Mouse (Mus musculus): ENCODE measurements at regions not wholly inside any gene's neighbourhood (a gene's known extent, or its start where the extent isn't known, plus 50 kb on each side); places are given as distances from the start of the nearest gene placed in this dataset.

- Histone ChIP-seq H3K4me3 (replicated peaks) (no peak overlapping the region), H3K36me3 (no peaks in the 10 kb centered on the region), H3K9me3 (no peaks in the 10 kb centered on the region), H3K4me1 (replicated peaks) (0 out of 2 replicates have a peak, but pooled peaks cover 2% of the 10 kb centered on the region), H3K27ac (no peak overlapping the region), H3K4me2 (replicated peaks) (no peak overlapping the region), H3K9ac (no peak overlapping the region), H3K27me3 (replicated peaks) (no peaks in the 10 kb centered on the region)
- no peak for ATAC-seq
- WGBS: 68% methylated on average over 1 of the region's 1 CpGs
Observed at GRCm38 (mm10) chr15:25144228-25144627, 269.3 kb downstream of the Basp1 start.

- no peak for ATAC-seq
Observed at GRCm38 (mm10) chr15:25140389-25141181, 273.0 kb downstream of the Basp1 start.

DNA sequence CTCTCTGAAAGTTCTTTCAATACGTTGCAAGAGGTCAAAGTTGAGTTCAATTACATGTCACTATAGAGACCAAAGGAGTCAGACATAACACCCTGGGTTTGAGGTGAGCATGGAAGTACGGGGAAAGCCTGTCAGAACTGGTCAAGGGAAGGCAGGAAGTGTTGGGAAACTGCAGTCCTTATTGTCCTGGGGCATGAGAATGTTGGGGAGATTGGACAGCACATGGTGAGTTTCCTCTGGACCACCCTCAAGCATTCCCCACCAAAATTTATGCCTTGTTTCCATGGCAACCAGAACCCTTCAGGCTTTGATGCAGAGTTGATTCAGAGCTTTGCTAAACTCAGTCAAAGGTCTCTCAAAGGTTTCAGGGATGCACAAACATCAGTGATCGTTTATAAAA is 276.5 kb downstream of the Basp1 start:
- ATAC-seq: no peak
- Histone ChIP-seq H3K9ac (no peak overlapping the region), H3K4me2 (replicated peaks) (no peak overlapping the region), H3K27me3 (replicated peaks) (no peaks in the 10 kb centered on the region), H3K36me3 (no peaks in the 10 kb centered on the region), H3K9me3 (no peaks in the 10 kb centered on the region), H3K27ac (no peak overlapping the region), H3K4me1 (replicated peaks) (0 out of 2 replicates have a peak, but pooled peaks cover 2% of the 10 kb centered on the region), H3K4me3 (replicated peaks) (no peak overlapping the region)
- 32% methylated on average over 3 of the region's 3 CpGs for WGBS

More at GRCm38 (mm10) chr15:25140389-25141181, 273.0 kb downstream of the Basp1 start:
- WGBS: 37% methylated on average over 9 of the region's 9 CpGs
- H3K4me2 ChIP-seq (replicated peaks): no peak overlapping the region
- H3K36me3 ChIP-seq: no peaks in the 10 kb centered on the region
- 0 out of 2 replicates have a peak, but pooled peaks cover 2% of the 10 kb centered on the region for H3K4me1 ChIP-seq (replicated peaks)
- no peaks in the 10 kb centered on the region for H3K9me3 ChIP-seq
- no peaks in the 10 kb centered on the region for H3K27me3 ChIP-seq (replicated peaks)
- H3K4me3 ChIP-seq (replicated peaks): no peak overlapping the region
- no peak overlapping the region for H3K27ac ChIP-seq
- no peak overlapping the region for H3K9ac ChIP-seq

GRCm38 (mm10) chr15:25135471-25136262 is 277.9 kb downstream of the Basp1 start:
- Histone ChIP-seq H3K36me3 (no peaks in the 10 kb centered on the region), H3K9me3 (no peaks in the 10 kb centered on the region), H3K27me3 (replicated peaks) (no peaks in the 10 kb centered on the region), H3K4me1 (replicated peaks) (no peaks in the 10 kb centered on the region), H3K4me2 (replicated peaks) (no peak overlapping the region), H3K27ac (no peak overlapping the region), H3K4me3 (replicated peaks) (no peak overlapping the region), H3K9ac (no peak overlapping the region)
- 80% methylated on average over 19 of the region's 19 CpGs for WGBS
- no peak for ATAC-seq

DNA sequence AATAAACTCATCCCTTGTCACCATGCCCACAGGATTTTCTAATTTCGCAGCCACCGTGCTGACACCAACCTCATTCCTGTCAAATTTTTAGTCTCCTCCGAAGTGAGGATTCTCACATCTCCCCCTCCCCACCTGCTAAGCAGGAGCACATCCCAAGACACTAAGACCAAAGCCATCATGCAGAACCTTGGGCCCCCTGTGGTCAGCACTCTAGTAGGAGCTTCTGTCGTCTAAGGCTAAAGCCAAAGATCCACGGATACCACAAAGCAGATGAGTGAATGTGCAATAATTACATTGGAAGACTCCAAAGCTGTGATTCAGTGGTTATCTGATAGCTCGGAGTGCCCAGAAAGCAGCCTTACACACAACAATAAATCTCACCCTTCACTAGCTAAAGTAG is 283.5 kb downstream of the Basp1 start:
- ATAC-seq: no peak
- H3K9me3 ChIP-seq: no peaks in the 10 kb centered on the region
- no peaks in the 10 kb centered on the region for H3K36me3 ChIP-seq
- no peak overlapping the region for H3K9ac ChIP-seq
- no peaks in the 10 kb centered on the region for H3K4me1 ChIP-seq (replicated peaks)
- no peak overlapping the region for H3K27ac ChIP-seq
- H3K4me2 ChIP-seq (replicated peaks): no peak overlapping the region
- WGBS: 79% methylated on average over 6 of the region's 6 CpGs
- H3K27me3 ChIP-seq (replicated peaks): no peaks in the 10 kb centered on the region
- H3K4me3 ChIP-seq (replicated peaks): no peak overlapping the region

DNA sequence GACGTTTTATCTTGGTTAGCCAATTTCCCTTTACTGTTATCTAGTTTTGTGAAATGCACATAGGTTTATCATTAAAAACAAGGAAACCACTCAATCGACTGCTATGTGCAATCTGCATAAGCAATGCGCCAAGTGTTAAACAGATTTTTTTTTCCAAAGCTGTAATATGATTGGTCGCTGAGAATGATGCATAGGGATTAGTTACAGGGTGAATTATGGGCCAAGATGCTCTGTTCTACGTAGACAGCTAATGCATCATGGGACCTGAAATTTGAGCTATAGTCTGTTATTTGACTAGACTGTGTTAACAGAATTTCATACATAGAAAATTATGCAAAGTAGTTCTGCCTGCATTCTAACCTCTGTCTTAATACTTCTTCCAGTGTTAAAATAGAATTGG is 284.0 kb downstream of the Basp1 start:
- no peak overlapping the region for H3K4me3 ChIP-seq (replicated peaks)

DNA sequence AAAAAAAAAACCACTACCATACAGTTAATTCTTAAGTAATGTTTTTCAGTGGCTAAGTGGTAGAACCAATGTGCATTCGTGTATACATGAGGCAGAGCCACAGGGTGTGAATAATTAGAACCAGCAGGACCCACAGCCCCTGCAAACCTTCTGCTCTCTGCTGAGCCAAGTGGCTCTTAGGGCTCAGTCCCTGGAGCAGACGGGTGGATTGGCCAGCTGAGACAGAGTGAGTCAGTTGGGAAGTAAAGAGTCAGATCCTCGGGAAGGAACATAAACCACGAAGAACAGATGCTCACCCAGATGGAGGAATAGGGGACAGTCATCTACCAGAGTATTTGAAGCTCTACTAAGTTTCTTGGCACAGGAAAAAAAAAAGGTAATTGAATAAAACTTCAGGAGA is 293.1 kb downstream of the Basp1 start:
- no peak overlapping the region for H3K4me2 ChIP-seq (replicated peaks)
- H3K27ac ChIP-seq: no peak overlapping the region
- H3K9me3 ChIP-seq: no peaks in the 10 kb centered on the region
- H3K4me1 ChIP-seq (replicated peaks): no peaks in the 10 kb centered on the region
- H3K9ac ChIP-seq: no peak overlapping the region
- H3K4me3 ChIP-seq (replicated peaks): no peak overlapping the region
- ATAC-seq: no peak
- H3K27me3 ChIP-seq (replicated peaks): no peaks in the 10 kb centered on the region
- 55% methylated on average over 4 of the region's 4 CpGs for WGBS
- H3K36me3 ChIP-seq: no peaks in the 10 kb centered on the region

More for the DNA sequence above, 284.0 kb downstream of the Basp1 start:
- Histone ChIP-seq H3K9me3 (no peaks in the 10 kb centered on the region), H3K27me3 (replicated peaks) (no peaks in the 10 kb centered on the region), H3K9ac (no peak overlapping the region), H3K4me1 (replicated peaks) (no peaks in the 10 kb centered on the region), H3K4me2 (replicated peaks) (no peak overlapping the region), H3K27ac (no peak overlapping the region), H3K36me3 (no peaks in the 10 kb centered on the region)
- WGBS: 86% methylated on average over 5 of the region's 5 CpGs
- no peak for ATAC-seq

DNA sequence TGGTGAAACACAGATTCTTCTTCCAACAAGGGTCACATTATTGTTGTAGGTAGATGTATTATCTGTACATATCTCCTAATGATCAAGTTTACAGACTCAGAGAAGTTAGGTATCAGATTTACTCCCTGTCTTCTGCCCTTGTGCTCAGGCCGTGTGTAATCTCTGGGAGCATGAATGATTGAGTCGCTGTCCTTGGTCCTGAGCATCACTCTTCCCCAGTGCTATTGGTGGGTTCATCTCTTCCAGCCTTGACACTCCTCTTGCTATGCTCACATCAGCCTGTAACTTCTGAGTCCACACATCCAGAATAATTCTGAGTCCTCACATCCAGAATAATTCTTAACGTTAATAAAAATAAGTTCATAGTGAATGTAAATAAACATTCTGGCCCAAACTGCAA is 295.6 kb downstream of the Basp1 start:
- WGBS: 33% methylated on average over 3 of the region's 3 CpGs
- no peak overlapping the region for H3K9ac ChIP-seq
- H3K27me3 ChIP-seq (replicated peaks): no peaks in the 10 kb centered on the region
- no peak overlapping the region for H3K4me3 ChIP-seq (replicated peaks)
- no peak overlapping the region for H3K4me2 ChIP-seq (replicated peaks)
- H3K36me3 ChIP-seq: no peaks in the 10 kb centered on the region
- no peak for ATAC-seq
- no peak overlapping the region for H3K27ac ChIP-seq
- H3K4me1 ChIP-seq (replicated peaks): no peaks in the 10 kb centered on the region
- no peaks in the 10 kb centered on the region for H3K9me3 ChIP-seq

- Histone ChIP-seq H3K4me3 (replicated peaks) (no peak overlapping the region), H3K4me2 (replicated peaks) (no peak overlapping the region), H3K36me3 (no peaks in the 10 kb centered on the region), H3K9me3 (no peaks in the 10 kb centered on the region), H3K27ac (no peak overlapping the region), H3K4me1 (replicated peaks) (no peaks in the 10 kb centered on the region), H3K27me3 (replicated peaks) (no peaks in the 10 kb centered on the region), H3K9ac (no peak overlapping the region)
- WGBS: 70% methylated on average over 5 of the region's 5 CpGs
- ATAC-seq: no peak
Observed at GRCm38 (mm10) chr15:25102727-25103126, 310.8 kb downstream of the Basp1 start.

- H3K9ac ChIP-seq: no peak overlapping the region
- no peaks in the 10 kb centered on the region for H3K9me3 ChIP-seq
- H3K27ac ChIP-seq: no peak overlapping the region
- H3K27me3 ChIP-seq (replicated peaks): no peaks in the 10 kb centered on the region
- H3K4me1 ChIP-seq (replicated peaks): no peaks in the 10 kb centered on the region
- WGBS: 32% methylated on average over 6 of the region's 6 CpGs
- no peak overlapping the region for H3K4me2 ChIP-seq (replicated peaks)
- H3K4me3 ChIP-seq (replicated peaks): no peak overlapping the region
- ATAC-seq: no peak
- H3K36me3 ChIP-seq: no peaks in the 10 kb centered on the region
Observed at GRCm38 (mm10) chr15:25093758-25094157, 319.8 kb downstream of the Basp1 start.

GRCm38 (mm10) chr15:25069701-25070100 is 343.9 kb downstream of the Basp1 start:
- Histone ChIP-seq H3K27ac (no peak overlapping the region), H3K36me3 (no peaks in the 10 kb centered on the region), H3K4me3 (replicated peaks) (no peak overlapping the region), H3K9ac (no peak overlapping the region), H3K4me1 (replicated peaks) (no peaks in the 10 kb centered on the region), H3K27me3 (replicated peaks) (no peaks in the 10 kb centered on the region), H3K9me3 (no peaks in the 10 kb centered on the region), H3K4me2 (replicated peaks) (no peak overlapping the region)
- 88% methylated on average over 1 of the region's 1 CpGs for WGBS
- no peak for ATAC-seq

- H3K9me3 ChIP-seq: no peaks in the 10 kb centered on the region
- no peaks in the 10 kb centered on the region for H3K4me1 ChIP-seq (replicated peaks)
- no peak for ATAC-seq
Observed at GRCm38 (mm10) chr15:25059347-25059746, 354.2 kb downstream of the Basp1 start.

More at GRCm38 (mm10) chr15:25059347-25059746, 354.2 kb downstream of the Basp1 start:
- no peak overlapping the region for H3K4me2 ChIP-seq (replicated peaks)
- no peaks in the 10 kb centered on the region for H3K27me3 ChIP-seq (replicated peaks)
- no peak overlapping the region for H3K9ac ChIP-seq
- no peak overlapping the region for H3K4me3 ChIP-seq (replicated peaks)
- H3K36me3 ChIP-seq: no peaks in the 10 kb centered on the region
- no peak overlapping the region for H3K27ac ChIP-seq
